Mouse (Mus musculus) right cerebral cortex, postnatal 25 days (tissue): ENCODE measurements around the gene Cask.

ENCODE experiments used
- DNase-seq: peaks from one replicate; pipeline ENCODE4 v3.0.0; 2022

The Cask gene

DNA sequence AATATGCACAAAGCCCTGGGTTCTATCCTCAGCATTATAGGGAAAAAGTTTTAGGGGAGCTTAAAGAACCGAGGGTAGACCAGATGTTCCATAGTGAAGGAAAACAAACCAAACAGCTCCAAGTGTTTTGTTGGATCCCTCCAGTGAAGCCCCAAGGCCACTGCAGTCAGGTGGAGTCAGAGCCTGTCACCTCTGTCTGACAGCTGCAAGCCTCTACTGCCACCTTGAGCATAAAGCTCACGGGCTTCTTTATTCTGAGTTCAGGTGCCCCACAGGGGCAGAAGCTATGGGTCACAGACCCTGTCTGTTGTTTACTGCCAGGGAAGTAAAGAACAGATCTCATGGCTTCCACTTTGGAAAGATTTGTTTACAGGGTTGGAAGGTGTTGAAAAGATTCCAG is 338.0 kb downstream of the Cask start:
- no peak for DNase-seq

DNA sequence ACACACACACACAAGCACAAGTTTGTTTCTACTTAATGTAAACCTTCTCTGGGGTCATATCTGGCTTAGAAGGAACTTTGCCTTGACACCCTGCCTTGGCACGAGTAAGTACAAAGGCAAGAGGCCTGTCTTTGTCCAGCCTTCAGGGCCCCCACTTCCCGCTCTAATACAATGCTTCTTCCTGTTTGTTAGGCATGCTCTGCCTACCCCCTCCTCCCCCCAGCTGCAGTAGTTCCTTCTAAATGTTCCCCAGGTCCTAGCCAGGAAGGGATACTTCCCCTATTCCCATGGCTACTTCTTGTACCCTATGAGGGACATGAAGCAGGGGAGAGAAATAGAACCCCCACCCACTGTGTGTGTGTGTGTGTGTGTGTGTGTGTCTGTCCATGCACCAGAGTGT is 344.8 kb downstream of the Cask start:
- no peak for DNase-seq

- no peak for DNase-seq
These were observed 346.8 kb downstream of the Cask start for GRCm38 (mm10) chrX:13504389-13504788.

GRCm38 (mm10) chrX:13502862-13503375 is 348.2 kb downstream of the Cask start:
- no peak for DNase-seq

DNA sequence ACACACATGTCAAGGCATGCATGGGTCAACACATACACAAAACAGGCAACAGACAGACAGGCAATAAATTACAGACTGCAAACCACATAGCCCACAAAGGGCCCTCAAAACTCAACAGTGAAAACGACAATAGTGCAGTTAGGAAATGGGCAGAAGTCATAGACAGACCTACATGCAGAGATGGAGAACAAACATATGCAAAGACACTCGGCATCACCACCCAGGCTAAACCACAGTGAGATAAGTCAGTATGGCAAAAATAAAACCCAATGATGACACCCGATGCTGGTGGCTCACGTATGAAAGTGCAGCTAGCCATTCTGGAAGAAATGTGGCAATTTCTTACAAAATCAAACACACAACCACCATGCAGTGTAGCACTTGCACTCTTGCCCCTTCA is 350.9 kb downstream of the Cask start:
- no peak for DNase-seq

DNA sequence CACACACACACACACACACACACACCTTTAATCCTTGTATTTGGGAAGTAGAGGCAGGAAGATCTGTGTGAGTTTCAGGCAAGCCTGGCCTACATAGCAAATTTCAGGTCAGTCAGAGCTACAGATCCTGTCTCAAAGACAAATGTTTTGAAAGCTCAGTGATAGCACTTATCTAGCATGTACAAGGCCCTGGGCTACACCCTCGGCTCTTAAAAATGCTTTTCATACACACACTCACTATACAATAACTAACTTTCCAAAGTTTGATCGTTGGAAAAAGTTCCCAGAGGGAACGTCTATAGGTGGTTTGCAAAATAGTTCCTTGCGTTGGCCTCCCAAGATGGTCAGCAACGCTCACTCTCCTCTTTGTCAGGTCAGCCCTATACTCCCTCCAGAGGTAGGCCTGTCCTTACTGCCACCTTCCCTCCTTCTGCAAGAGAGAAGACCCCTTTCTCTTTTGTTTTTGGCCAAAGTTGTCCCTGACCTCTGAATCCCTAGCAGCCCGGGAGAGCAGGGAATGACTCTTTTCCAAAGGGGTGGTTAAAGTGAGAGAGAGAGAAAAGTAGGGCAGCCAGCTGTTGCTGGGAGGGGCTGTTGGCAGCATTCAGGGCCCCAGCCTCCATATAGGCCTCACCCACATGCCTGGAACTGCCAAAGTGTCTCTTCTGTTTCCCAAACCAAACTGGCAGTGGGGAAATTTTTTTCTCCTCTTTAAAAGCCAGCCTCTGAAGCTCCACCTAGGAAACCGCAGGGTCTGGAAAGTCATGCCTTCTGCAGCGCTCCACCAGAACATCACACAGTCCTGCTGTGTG is 356.1 kb downstream of the Cask start:
- DNase-seq: no peak

GRCm38 (mm10) chrX:13492922-13493321 is 358.2 kb downstream of the Cask start:
- no peak for DNase-seq

- DNase-seq: no peak
These were observed 360.2 kb downstream of the Cask start for GRCm38 (mm10) chrX:13490941-13491340.

GRCm38 (mm10) chrX:13489761-13490160 is 361.4 kb downstream of the Cask start:
- DNase-seq: no peak

- DNase-seq: no peak
These were observed 362.2 kb downstream of the Cask start for GRCm38 (mm10) chrX:13489001-13489400.

GRCm38 (mm10) chrX:13484447-13484846 is 366.7 kb downstream of the Cask start:
- no peak for DNase-seq

DNA sequence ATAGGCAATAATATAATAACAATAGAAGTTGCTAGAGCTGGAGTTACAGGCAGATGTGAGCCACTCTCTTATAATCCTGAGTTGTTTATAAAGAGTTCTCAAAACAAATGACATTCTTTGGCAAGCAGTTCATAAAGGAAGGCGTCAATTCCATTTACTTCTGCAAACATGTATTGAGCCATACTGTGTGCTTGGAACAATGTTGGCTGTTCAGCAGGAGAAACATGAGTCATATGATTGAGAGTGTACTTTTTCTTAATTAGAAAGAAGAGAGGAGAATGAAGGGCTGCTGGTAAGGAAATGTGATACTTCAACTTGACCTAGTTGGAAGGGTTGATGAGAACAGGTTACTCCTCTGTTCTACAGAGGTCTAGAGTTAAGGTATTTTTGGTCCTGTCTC is 368.6 kb downstream of the Cask start:
- DNase-seq: no peak

DNA sequence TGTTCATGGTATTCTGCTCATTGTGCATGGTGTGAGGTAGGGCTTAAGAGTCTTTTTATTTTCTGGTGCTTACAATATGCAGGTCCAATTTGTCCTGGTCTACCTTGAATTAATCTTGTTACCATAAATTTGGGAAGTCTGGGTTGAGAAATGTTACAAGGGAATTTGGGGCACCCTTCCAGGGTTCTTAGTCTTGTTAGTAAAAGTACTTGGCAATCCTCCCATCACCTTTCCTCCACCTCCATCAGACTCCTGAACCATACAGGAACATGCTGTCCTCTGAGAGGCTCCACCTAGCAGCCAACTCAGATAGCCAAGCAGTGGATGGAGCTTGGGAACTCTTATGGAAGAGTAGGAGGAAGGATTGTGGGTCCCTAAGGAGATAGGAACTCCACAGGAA is 371.6 kb downstream of the Cask start:
- DNase-seq: no peak

- DNase-seq: no peak
These were observed 372.9 kb downstream of the Cask start for GRCm38 (mm10) chrX:13478298-13478697.

DNA sequence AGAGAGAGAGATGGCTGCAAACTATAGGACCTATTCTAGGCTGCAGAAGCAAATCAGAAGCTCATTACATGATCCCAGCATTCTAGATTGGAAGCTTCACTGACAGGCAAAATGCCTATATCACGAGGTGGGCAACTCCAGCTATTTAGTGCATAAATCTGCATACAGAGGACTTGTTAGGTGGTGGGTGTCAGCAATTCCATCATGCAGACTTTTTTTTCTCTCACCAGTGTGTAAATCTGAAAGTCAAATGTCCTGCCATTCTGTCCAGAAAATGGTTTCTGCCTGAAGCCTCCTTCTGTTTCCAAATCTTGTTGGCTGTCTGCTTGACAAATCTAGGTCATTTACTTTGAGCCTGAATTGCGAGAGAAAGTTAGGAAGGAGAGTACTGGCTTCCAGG is 373.6 kb downstream of the Cask start:
- no peak for DNase-seq

GRCm38 (mm10) chrX:13475382-13475781 is 375.8 kb downstream of the Cask start:
- DNase-seq: no peak

- DNase-seq: no peak
These were observed 378.4 kb downstream of the Cask start for GRCm38 (mm10) chrX:13472751-13473225.

- no peak for DNase-seq
These were observed 379.2 kb downstream of the Cask start for GRCm38 (mm10) chrX:13471925-13472324.

DNA sequence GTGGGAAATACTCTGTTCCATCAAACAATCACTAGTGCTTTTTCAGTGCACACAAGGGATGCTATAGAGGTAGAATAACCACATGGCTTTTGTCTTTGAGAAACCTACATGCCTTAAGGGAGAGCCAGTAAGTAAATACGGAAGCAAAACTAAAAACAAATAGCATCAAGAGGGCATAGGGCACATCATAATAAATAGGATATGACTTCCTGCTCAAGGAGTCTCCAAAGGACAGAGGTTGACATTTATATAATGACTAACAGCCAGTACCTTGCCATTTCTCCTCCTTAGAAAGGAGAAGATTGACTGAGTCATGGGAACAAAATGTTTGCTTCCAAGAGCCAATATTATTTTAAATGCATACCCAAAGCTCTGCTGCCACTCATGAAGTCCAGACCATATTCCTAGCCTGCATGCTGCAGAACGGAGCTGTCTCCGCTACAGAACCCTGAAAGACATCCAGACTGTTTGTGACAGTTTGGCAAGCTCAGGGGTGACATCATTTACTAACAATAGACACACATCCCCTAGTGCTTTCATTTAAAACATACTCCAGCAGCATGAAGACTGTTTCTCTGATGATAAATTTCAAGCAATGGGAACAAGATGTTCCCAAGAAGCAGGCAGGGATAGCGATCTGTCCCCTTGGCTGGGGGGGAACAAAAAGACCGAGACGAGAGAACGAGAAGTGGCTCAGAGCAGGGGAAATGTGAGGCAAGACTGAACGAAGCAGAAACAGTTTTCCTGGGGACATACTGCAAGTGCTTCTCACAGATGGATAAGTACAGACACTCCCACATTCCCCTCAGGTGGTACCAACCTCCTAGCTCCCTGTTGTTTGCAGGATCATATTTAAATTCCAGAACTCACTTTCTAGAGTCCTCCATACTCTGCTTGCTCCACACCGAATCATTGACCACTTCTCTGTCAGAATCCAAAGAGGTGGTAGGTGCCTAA is 381.7 kb downstream of the Cask start:
- peak; percentile 24 for DNase-seq

GRCm38 (mm10) chrX:13467121-13467571 is 384.0 kb downstream of the Cask start:
- DNase-seq: no peak
